Mouse (Mus musculus) adrenal gland, adult 18-20 months (tissue): ENCODE data around the gene Sesn2. TPM values are rescaled to one million over a fixed set of nuclear protein-coding genes. Genes with fewer than 3 reads are reported as not detected.

Source experiments
- total RNA-seq, 2 experiments: library from RNA; stranded (reverse); gene quantifications; 1 replicate in 1 of 2; 2 replicates in 1 of 2; pipeline ENCODE4 v1.2.3; 2021

Sesn2 gene
- total RNA-seq, 2 experiments from 2014 or later = 20.5 to 21.5 TPM

Other genes with a start within 250 kb of the Sesn2 start
- gene Gmeb1, start 248.9 kb downstream of the Sesn2 start, total RNA-seq = 10 to 100 TPM; 15.7 to 18.0 TPM
- 10 to 100 TPM; 30.7 to 37.8 TPM for gene Taf12, start 236.1 kb downstream of the Sesn2 start, total RNA-seq
- gene Rab42, start 207.1 kb downstream of the Sesn2 start, total RNA-seq = 1 to 10 TPM; 1.4 to 1.6 TPM
- 10 to 100 TPM; 27.1 to 32.9 TPM for gene Trnau1ap, start 181.0 kb downstream of the Sesn2 start, total RNA-seq
- 10 to 100 TPM; 15.4 to 15.6 TPM for gene Rcc1, start 156.9 kb downstream of the Sesn2 start, total RNA-seq
- 10 to 100 TPM; 41.6 to 81.7 TPM for gene Phactr4, start 88.0 kb downstream of the Sesn2 start, total RNA-seq
- 1 to 10 TPM; 6.0 to 8.3 TPM for gene Med18, start 46.6 kb downstream of the Sesn2 start, total RNA-seq
- 100 to 1,000 TPM; 233 to 327 TPM for gene Atpif1, start 23.2 kb upstream of the Sesn2 start, total RNA-seq
- gene Dnajc8, start 25.0 kb upstream of the Sesn2 start, total RNA-seq = 10 to 100 TPM; 73.1 to 97.9 TPM
- 1 to 10 TPM; 1.3 to 3.9 TPM for gene Ptafr, start 53.6 kb upstream of the Sesn2 start, total RNA-seq
- 10 to 100 TPM; 27.9 to 32.3 TPM for gene Eya3, start 128.5 kb upstream of the Sesn2 start, total RNA-seq
- 1 to 10 TPM; 4.2 to 5.9 TPM for gene Xkr8, start 222.0 kb upstream of the Sesn2 start, total RNA-seq
- 10 to 100 TPM in 1 of 2 experiments, under 1 TPM in 1; 0.83 to 15.0 TPM for gene Smpdl3b, start 246.8 kb upstream of the Sesn2 start, total RNA-seq